Mouse (Mus musculus): Measurements from ENCODE around the gene Ugt1a2. TPM values are rescaled to one million over a fixed set of nuclear protein-coding genes. Genes with fewer than 3 reads are reported as not detected.

Ugt1a2 gene
- polyA plus RNA-seq, 1 experiment from 2014 or later, result not detected

- Histone ChIP-seq H3K27ac (replicated peaks) (no peak overlapping the region), H3K9me3 (replicated peaks) (peaks cover 100% of the 10 kb centered on the region), H3K4me3 (no peak overlapping the region)
Observed at GRCm38 (mm10) chr1:88230981-88231802, 30.8 kb downstream of the Ugt1a2 start.

GRCm38 (mm10) chr1:88231803-88232499 is 31.6 kb downstream of the Ugt1a2 start:
- DNase-seq (ENCODE audit: low spot score), result no peak
- Histone ChIP-seq H3K4me3 (no peak overlapping the region), H3K4me1 (no peaks in the 10 kb centered on the region), H3K27ac (replicated peaks) (no peak overlapping the region), H3K36me3 (no peaks in the 10 kb centered on the region), H3K9me3 (replicated peaks) (peaks cover 98% of the 10 kb centered on the region), H3K27me3 (ENCODE audit: low read depth, poor library complexity, severe bottlenecking) (no peaks in the 10 kb centered on the region)
- WGBS, result 72% methylated on average over 7 of the region's 7 CpGs

More at GRCm38 (mm10) chr1:88230981-88231802, 30.8 kb downstream of the Ugt1a2 start:
- DNase-seq (ENCODE audit: low spot score), result no peak
- H3K36me3 ChIP-seq, result no peaks in the 10 kb centered on the region
- whole genome bisulfite sequencing, result 77% methylated on average over 6 of the region's 6 CpGs
- H3K4me1 ChIP-seq, result no peaks in the 10 kb centered on the region
- H3K27me3 ChIP-seq (ENCODE audit: low read depth, poor library complexity, severe bottlenecking), result no peaks in the 10 kb centered on the region

DNA sequence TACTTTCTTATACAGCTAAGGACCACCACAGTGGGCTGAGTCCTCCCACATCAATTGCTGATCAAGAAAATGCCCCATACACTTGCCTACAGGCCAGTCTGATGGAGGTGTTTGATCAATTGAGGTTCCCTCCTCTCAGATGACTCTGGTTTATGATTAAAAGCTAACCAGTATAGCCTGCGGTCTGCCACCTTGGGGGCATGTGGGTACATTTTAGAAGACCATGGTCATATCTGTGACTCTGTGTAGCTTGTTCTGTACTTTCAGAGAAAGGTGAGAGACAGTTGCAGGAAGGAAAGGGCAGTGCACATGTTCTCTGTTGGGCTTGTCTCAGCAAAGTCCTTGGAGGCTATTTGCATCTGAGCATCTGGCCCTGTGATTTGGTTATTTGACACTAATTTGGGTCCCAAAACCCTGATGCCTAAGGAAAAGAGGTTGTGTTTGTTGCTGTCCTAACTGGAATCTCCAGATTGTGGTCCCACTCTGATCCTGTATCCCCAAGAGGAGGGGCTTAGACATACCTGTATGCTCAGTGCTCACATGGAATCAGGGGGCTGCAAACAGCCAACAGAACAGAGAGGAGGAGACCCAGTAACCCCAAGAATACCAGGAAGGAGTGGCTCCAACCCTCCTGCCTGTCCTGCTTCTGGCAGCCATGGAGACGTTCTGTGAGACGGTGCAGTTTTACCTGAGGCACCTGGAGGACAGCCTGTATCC is 32.4 kb downstream of the Ugt1a2 start:
- no peak overlapping the region for H3K27ac ChIP-seq (replicated peaks)
- no peak overlapping the region for H3K4me3 ChIP-seq
- no peaks in the 10 kb centered on the region for H3K27me3 ChIP-seq (ENCODE audit: low read depth, poor library complexity, severe bottlenecking)
- WGBS, result 54% methylated on average over 3 of the region's 3 CpGs
- peaks cover 98% of the 10 kb centered on the region for H3K9me3 ChIP-seq (replicated peaks)
- DNase-seq (ENCODE audit: low spot score), result no peak
- no peaks in the 10 kb centered on the region for H3K36me3 ChIP-seq
- H3K4me1 ChIP-seq, result no peaks in the 10 kb centered on the region

DNA sequence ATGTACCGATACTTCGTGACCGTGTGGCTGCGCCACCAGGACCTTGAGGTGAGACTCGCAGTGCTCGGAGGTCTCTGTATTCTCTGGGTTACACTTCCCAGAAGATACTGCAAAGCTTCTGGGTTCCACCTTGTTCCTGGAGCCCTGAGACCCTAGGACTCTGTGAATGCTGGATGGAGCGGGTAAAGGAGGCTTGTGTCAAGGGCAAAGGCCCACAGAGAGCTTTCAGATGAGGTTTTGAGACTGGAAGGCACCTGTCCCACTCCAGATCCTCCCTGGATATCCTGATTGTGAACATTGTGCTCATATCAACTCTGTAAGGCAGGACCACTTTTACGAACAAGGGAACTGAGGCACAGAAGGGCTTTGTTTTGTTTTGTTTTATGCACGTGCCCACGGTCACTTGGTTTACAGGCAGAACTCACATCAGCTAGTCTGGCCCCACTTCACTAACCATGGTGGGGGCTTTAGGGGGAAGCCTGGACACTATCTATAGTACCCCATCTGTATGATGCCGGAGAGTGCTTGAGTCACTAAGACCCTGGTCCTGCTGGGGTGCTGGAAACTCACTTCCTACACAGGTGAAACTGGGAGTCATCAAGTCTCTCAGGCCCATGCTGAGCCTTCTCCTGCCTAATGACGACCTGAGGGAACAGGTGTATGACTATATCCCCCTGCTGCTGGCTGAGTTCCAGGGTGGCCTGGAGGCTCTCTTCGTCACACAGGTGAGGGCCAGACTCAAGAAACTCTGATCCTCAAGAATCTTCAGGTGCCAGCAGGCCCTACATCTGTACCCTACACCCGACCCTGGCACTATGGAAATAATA is 33.2 kb downstream of the Ugt1a2 start:
- Histone ChIP-seq H3K27me3 (ENCODE audit: low read depth, poor library complexity, severe bottlenecking) (no peaks in the 10 kb centered on the region), H3K27ac (replicated peaks) (no peak overlapping the region), H3K9me3 (replicated peaks) (peaks cover 98% of the 10 kb centered on the region), H3K4me3 (no peak overlapping the region), H3K4me1 (no peaks in the 10 kb centered on the region), H3K36me3 (no peaks in the 10 kb centered on the region)
- WGBS, result 69% methylated on average over 14 of the region's 14 CpGs
- no peak for DNase-seq (ENCODE audit: low spot score)

- Histone ChIP-seq H3K4me1 (no peaks in the 10 kb centered on the region), H3K36me3 (no peaks in the 10 kb centered on the region), H3K9me3 (replicated peaks) (peaks cover 98% of the 10 kb centered on the region), H3K4me3 (no peak overlapping the region), H3K27me3 (ENCODE audit: low read depth, poor library complexity, severe bottlenecking) (no peaks in the 10 kb centered on the region), H3K27ac (replicated peaks) (no peak overlapping the region)
- DNase-seq (ENCODE audit: low spot score), result no peak
- 65% methylated on average over 4 of the region's 4 CpGs for WGBS
Observed at GRCm38 (mm10) chr1:88234248-88234610, 33.8 kb downstream of the Ugt1a2 start.

DNA sequence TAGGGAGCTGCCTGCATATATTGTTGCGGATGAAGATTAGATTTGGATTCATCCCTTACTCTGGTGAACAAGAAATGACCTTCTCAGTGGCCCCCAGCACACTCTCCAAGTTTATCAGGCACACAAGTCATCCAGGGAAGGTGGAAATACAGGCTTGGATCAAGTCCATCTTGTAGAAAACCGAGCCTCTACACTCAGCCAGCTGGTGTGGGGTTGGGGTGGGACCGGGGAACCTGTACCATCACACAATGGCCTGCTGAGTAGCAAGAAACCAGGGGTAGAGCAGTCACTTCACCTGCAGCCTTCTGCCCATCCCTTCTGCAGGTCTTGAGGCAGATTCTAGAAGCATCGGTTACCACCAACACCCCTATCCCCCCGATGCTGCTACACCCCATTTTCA is 34.2 kb downstream of the Ugt1a2 start:
- WGBS, result 47% methylated on average over 5 of the region's 5 CpGs
- Histone ChIP-seq H3K4me1 (no peaks in the 10 kb centered on the region), H3K4me3 (no peak overlapping the region)

GRCm38 (mm10) chr1:88235046-88235893 is 34.9 kb downstream of the Ugt1a2 start:
- 65% methylated on average over 11 of the region's 11 CpGs for WGBS
- no peaks in the 10 kb centered on the region for H3K36me3 ChIP-seq
- DNase-seq (ENCODE audit: low spot score), result no peak
- H3K9me3 ChIP-seq (replicated peaks), result peaks cover 98% of the 10 kb centered on the region
- no peak overlapping the region for H3K4me3 ChIP-seq
- H3K27ac ChIP-seq (replicated peaks), result no peak overlapping the region
- no peaks in the 10 kb centered on the region for H3K4me1 ChIP-seq
- no peaks in the 10 kb centered on the region for H3K27me3 ChIP-seq (ENCODE audit: low read depth, poor library complexity, severe bottlenecking)

More for the DNA sequence above, 34.2 kb downstream of the Ugt1a2 start:
- Histone ChIP-seq H3K36me3 (no peaks in the 10 kb centered on the region), H3K27ac (replicated peaks) (no peak overlapping the region), H3K9me3 (replicated peaks) (peaks cover 98% of the 10 kb centered on the region), H3K27me3 (ENCODE audit: low read depth, poor library complexity, severe bottlenecking) (no peaks in the 10 kb centered on the region)
- no peak for DNase-seq (ENCODE audit: low spot score)

GRCm38 (mm10) chr1:88235894-88236415 is 35.6 kb downstream of the Ugt1a2 start:
- H3K27ac ChIP-seq (replicated peaks), result no peak overlapping the region
- peaks cover 98% of the 10 kb centered on the region for H3K9me3 ChIP-seq (replicated peaks)
- no peaks in the 10 kb centered on the region for H3K27me3 ChIP-seq (ENCODE audit: low read depth, poor library complexity, severe bottlenecking)
- H3K36me3 ChIP-seq, result no peaks in the 10 kb centered on the region
- no peaks in the 10 kb centered on the region for H3K4me1 ChIP-seq
- no peak overlapping the region for H3K4me3 ChIP-seq
- DNase-seq (ENCODE audit: low spot score), result no peak
- 69% methylated on average over 4 of the region's 4 CpGs for WGBS

- no peaks in the 10 kb centered on the region for H3K27me3 ChIP-seq (ENCODE audit: low read depth, poor library complexity, severe bottlenecking)
- peaks cover 98% of the 10 kb centered on the region for H3K9me3 ChIP-seq (replicated peaks)
- no peak overlapping the region for H3K4me3 ChIP-seq
- H3K4me1 ChIP-seq, result no peaks in the 10 kb centered on the region
- H3K36me3 ChIP-seq, result no peaks in the 10 kb centered on the region
- no peak for DNase-seq (ENCODE audit: low spot score)
- no peak overlapping the region for H3K27ac ChIP-seq (replicated peaks)
- 83% methylated on average over 5 of the region's 5 CpGs for WGBS
Observed at GRCm38 (mm10) chr1:88237311-88237710, 36.9 kb downstream of the Ugt1a2 start.

GRCm38 (mm10) chr1:88238771-88239170 is 38.4 kb downstream of the Ugt1a2 start:
- H3K27ac ChIP-seq (replicated peaks), result no peak overlapping the region
- peaks cover 98% of the 10 kb centered on the region for H3K9me3 ChIP-seq (replicated peaks)
- no peaks in the 10 kb centered on the region for H3K36me3 ChIP-seq
- H3K4me1 ChIP-seq, result no peaks in the 10 kb centered on the region
- DNase-seq (ENCODE audit: low spot score), result no peak
- H3K27me3 ChIP-seq (ENCODE audit: low read depth, poor library complexity, severe bottlenecking), result no peaks in the 10 kb centered on the region
- 82% methylated on average over 6 of the region's 6 CpGs for WGBS
- H3K4me3 ChIP-seq, result no peak overlapping the region

GRCm38 (mm10) chr1:88240072-88240471 is 39.7 kb downstream of the Ugt1a2 start:
- Histone ChIP-seq H3K4me3 (no peak overlapping the region), H3K27me3 (ENCODE audit: low read depth, poor library complexity, severe bottlenecking) (no peaks in the 10 kb centered on the region), H3K4me1 (no peaks in the 10 kb centered on the region), H3K27ac (replicated peaks) (no peak overlapping the region), H3K36me3 (no peaks in the 10 kb centered on the region), H3K9me3 (replicated peaks) (peaks cover 98% of the 10 kb centered on the region)
- 77% methylated on average over 5 of the region's 5 CpGs for WGBS
- DNase-seq (ENCODE audit: low spot score), result no peak
